Mouse (Mus musculus) macrophage (primary cell): ENCODE data around the gene Prrg3. TPM values are rescaled to one million over a fixed set of nuclear protein-coding genes. Genes with fewer than 3 reads are reported as not detected.
"Not testable (repeated sequence)": the region's sequence is repeated elsewhere in the genome, so short reads cannot be mapped to it uniquely, and the experiment has no call there.

Experiments used
- H3K27ac ChIP-seq: fragments of 350-480 bp; formaldehyde crosslinking; 2 replicates; pipeline ENCODE4 v1.9.0; 2021
- H3K36me3 ChIP-seq: fragments of 350-480 bp; formaldehyde crosslinking; 2 replicates; pipeline ENCODE4 v1.9.0; 2021; ENCODE audit errors: inconsistent target
- H3K4me3 ChIP-seq: fragments of 350-480 bp; formaldehyde crosslinking; 2 replicates; pipeline ENCODE4 v1.9.0; 2021; ENCODE audit errors: inconsistent target
- H3K79me2 ChIP-seq: fragments of 350-480 bp; formaldehyde crosslinking; 2 replicates; pipeline ENCODE4 v1.9.0; 2021; ENCODE audit errors: inconsistent target
- WGBS: methylation state at CpG from one replicate; pipeline ENCODE4 v1.1.7; 2026; ENCODE audit warnings: inconsistent platforms; ENCODE audit not compliant: missing documents; 5-methylcytosine and 5-hydroxymethylcytosine counted together
- polyA plus RNA-seq: library from polyadenylated mRNA; stranded (reverse); fragments of 250-400 nt; gene quantifications from 3 replicates; pipeline ENCODE4 v1.2.4, GENCODE M21; 2018; ENCODE audit warnings: inconsistent platforms
- total RNA-seq, 78 experiments: library from RNA; depleted of rRNA; stranded (reverse); fragments of 250-400 nt; gene quantifications; 1 replicate in 9 of 78; 2 replicates in 24 of 78; 3 replicates in 43 of 78; 4 replicates in 2 of 78; pipeline ENCODE4 v1.2.4; 2018; ENCODE audit warnings: inconsistent platforms in 56 of 78

Gene Prrg3
- total RNA-seq (2018; cell fraction: chromatin; rRNA removed), result 1 to 10 TPM in 1 of 26 experiments, not detected in 25; 1.0 TPM
- under 1 TPM in 1 of 26 experiments, not detected in 25; 0.03 TPM for total RNA-seq (2018; cell fraction: cytosol; rRNA removed)
- not detected for total RNA-seq (2018; cell fraction: nucleus; rRNA removed)
- not detected in 3 replicates for polyA plus RNA-seq

DNA sequence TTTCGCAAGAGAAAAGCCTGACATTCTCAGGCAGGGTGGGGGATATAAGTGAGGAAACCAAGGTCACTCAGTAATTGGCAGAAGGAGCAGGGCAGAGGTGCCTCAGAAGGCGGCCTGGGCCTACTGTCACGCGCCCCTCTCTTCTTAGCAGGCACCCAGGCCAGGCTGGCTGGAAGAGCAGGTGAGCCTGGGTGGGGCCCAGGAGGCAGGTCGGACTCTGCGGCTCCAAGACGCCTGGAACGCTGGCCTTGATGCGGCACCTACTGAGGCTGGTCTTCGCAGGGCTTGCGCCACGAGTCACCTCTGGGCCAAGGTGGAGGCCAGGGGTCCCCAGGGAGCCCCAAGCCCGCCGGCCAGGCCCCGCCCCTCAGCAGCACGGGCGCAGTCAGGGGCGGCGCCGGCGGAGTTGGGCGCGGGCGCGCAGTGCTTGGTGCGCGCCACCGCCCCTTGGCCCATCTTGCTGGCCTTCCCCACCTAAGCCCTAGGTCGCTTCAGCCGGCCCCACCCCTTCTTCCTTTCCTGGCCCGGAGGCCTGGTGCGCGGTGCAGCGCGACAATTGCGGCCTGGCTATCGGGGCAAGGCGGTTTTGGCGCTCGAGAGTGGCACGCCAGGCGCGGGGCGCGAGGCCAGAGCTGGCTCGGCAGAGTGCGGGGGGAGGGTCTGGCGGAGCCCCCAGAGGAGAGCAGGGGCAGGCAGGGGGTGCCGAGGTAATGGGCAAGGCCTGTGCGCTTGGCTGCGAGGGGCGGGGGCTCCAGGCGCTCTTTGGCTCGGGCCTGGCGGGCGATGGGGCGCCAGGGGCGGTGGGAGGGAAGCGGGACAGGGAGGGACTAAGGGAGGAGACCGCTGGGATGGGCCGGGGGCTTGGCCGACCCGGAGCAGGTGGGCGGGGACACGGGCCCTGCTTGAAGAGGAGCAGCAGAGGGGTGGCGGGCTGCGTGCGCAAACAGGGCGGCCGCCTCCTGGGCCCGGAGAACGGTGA lies at the start of gene Prrg3:
Prrg3 (plus strand) TSS at position 552 of the 979 bp plus-strand sequence.
- Histone ChIP-seq H3K36me3 (no peaks in the 10 kb centered on the region), H3K27ac (no peak within 1 kb of the TSS), H3K79me2 (no peaks in the 10 kb centered on the region), H3K4me3 (no peak within 1 kb of the TSS)
- WGBS, result 29% methylated on average over 39 of the region's 72 CpGs

DNA sequence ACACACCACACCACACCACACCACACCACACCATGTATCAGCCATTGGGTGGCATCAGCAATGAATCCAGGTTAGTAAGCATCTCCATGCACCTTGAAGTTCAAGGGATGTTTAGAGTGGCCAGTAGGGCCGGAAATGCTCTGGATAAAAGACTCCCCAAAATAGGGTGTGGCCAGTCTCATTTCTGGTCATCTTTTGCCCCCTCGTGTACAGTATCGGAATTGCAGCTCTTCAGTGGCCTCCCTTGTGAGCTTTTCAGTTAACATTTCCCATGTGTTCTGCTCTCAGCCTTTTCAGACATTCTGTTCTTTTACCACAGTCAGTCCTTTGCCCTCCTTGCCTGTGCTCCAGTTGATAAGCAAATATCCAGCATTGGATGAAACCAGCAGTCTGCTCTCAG lies 15.8 kb upstream of the Prrg3 start:
- Histone ChIP-seq H3K79me2 (no peaks in the 10 kb centered on the region), H3K36me3 (no peaks in the 10 kb centered on the region), H3K4me3 (no peak overlapping the region), H3K27ac (no peak overlapping the region)
- 22% methylated on average over 3 of the region's 3 CpGs for WGBS

DNA sequence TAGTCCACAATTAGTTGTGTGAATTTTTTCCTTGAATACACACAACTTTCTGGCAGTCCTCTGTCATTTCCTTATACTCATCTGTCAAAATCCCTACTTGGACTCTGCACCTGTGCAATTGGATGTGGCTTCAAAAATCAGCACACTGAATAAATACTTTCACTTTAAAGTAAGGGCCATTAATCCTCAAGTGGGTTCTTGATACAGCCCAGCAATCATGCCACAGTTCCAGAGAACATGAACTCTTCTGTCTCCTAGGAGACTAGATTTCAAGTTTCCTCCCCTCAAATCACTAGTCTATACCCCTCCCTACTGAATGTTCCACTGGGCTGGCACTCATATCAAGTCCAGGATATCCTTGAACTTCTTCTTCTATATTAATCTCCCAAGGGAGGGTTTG lies 4.1 kb upstream of the Prrg3 start:
- Histone ChIP-seq H3K4me3 (no peak overlapping the region), H3K79me2 (no peaks in the 10 kb centered on the region), H3K27ac (no peak overlapping the region), H3K36me3 (no peaks in the 10 kb centered on the region)

DNA sequence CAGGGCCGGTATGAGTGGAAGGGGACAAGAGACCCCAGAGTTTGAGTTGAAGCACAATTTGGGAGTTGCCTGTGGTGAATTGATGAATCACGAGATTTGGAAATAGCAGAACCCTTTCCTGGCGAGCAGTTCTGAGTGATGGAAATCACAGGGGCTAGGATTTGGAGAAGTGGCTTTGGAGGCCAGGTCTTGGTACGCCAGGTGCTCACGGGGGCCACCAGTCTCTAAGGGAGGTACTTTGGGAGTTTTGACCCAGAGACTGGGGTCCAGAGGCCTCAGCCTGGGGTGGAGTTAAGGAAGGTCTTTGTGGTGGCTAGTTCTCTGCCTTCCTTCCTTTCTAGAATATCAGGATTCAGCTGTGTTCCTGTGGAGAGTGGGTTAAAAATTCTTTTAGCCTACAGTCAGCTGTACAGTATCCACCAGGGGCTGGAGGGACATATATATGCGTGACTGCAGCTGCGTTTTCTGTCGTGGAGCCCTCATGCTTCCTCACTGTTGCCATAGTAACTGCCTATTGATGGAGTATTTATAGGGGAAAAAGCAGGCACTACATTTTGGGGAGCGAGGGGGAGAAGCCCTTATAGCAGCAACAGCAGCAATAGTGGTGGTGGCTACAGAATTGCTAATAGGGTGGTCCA lies 970 bp downstream of the Prrg3 start:
- Histone ChIP-seq H3K27ac (no peak overlapping the region), H3K36me3 (no peaks in the 10 kb centered on the region), H3K4me3 (no peak overlapping the region), H3K79me2 (no peaks in the 10 kb centered on the region)
- WGBS, result 46% methylated on average over 9 of the region's 9 CpGs

DNA sequence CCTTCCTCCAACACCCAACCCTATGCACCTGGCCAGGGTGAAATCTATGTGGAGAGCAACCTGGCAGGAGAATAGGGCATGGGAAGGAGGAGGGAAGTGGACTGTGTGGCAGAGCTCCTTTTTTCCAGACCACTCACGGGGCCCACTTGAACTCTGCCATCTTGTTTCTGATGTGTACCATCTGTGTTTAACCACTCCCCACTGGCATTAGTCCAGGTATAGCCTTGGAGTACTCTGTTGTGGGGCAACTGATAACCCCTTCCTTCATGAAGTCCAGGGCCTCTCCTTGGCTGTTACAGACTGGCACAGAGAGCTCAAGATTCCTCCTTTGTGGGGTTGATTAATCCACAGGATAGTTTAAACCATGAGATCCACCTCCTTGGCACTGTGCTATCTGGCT lies 5.8 kb downstream of the Prrg3 start:
- no peak overlapping the region for H3K27ac ChIP-seq
- no peak overlapping the region for H3K4me3 ChIP-seq
- no peaks in the 10 kb centered on the region for H3K36me3 ChIP-seq
- H3K79me2 ChIP-seq, result no peaks in the 10 kb centered on the region
- 100% methylated on average over 1 of the region's 1 CpGs for WGBS

DNA sequence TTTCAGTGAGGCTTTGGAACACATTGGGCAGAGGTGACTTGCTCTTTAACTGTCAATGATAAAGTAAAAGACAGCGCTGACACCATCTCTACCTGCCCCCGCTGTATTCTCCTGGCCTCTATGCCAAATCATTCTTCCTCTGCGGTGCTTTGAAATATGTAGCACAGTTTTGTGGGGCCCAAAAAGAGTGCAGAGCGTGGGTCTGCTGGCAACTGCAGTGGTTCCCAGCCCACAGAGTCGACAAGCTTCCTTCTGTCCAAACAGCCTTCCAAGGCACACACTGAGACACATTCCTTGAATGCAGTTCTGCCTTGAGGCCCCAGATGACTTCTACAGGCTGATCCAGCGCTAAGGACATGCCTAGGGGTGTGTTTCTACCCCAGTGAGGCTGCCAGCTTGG lies 6.4 kb downstream of the Prrg3 start:
- H3K4me3 ChIP-seq, result no peak overlapping the region
- H3K27ac ChIP-seq, result no peak overlapping the region
- H3K36me3 ChIP-seq, result no peaks in the 10 kb centered on the region
- WGBS, result 80% methylated on average over 6 of the region's 6 CpGs
- H3K79me2 ChIP-seq, result no peaks in the 10 kb centered on the region

DNA sequence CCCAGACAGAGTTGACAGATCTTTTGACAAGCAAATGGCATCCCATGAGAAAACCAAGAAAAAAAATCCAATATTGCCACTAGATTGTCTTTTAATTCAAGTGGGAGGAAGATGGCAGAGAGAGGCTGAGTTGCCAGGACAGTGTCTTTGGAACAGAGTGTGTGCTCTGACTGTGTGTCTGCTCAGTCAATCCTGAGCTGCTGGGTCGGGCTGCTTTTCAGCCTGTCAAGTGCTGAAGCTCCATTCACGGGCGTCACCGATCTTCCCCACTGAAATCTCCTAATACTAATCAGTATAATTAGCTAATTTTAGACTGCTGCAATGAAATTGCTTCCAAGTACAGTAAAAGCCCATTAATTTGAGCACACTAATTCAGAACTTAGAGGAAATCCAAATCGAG lies 8.9 kb downstream of the Prrg3 start:
- no peak overlapping the region for H3K27ac ChIP-seq
- WGBS, result 85% methylated on average over 5 of the region's 5 CpGs
- H3K36me3 ChIP-seq, result no peaks in the 10 kb centered on the region
- no peaks in the 10 kb centered on the region for H3K79me2 ChIP-seq
- H3K4me3 ChIP-seq, result no peak overlapping the region

DNA sequence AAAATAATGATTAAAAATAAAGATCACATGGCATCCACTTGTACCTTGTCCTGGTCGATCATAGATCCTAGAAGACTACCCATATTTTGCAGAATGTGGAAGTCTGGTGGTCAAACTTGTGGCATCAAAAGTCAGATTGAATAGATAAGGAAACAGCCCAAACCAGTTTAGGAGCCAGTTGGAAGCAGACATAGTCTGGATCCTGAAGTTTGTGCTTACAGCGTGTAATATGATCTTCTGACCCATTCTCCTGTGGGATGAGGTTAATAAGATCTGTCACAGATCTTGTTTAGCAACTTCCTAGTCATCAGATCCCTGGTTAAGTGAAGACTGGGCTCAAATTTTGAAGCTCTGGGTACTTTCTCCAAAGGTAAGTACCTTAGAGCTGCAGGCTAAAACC lies 10.3 kb downstream of the Prrg3 start, which contains the start of gene Fate1:
Fate1 (plus strand) TSS at position 301 of the 400 bp plus-strand sequence.
- no peaks in the 10 kb centered on the region for H3K79me2 ChIP-seq
- no peaks in the 10 kb centered on the region for H3K36me3 ChIP-seq
- no peak within 1 kb of the TSS for H3K4me3 ChIP-seq
- 63% methylated on average over 2 of the region's 2 CpGs for WGBS
- no peak within 1 kb of the TSS for H3K27ac ChIP-seq

DNA sequence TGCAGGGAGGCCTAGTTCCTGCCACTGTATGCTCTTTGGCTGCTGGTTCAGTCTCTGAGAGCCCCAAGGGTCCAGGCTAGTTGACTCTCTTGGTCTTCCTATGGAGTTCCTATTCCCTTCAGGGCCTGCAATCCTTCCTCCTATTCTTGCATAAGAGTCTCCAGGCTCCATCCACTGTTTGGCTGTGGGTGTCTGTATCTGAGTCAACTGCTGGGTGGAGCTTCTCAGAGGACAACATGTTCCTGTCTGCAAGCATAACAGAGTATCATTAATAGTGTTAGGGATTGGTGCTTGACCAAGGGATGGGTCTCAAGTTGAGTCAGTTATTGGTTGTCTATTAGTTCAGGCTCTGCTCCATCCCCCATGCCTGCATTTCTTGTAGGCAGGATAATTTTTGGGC lies 15.3 kb downstream of the Prrg3 start:
- not testable (repeated sequence) for H3K4me3 ChIP-seq, H3K36me3 ChIP-seq

DNA sequence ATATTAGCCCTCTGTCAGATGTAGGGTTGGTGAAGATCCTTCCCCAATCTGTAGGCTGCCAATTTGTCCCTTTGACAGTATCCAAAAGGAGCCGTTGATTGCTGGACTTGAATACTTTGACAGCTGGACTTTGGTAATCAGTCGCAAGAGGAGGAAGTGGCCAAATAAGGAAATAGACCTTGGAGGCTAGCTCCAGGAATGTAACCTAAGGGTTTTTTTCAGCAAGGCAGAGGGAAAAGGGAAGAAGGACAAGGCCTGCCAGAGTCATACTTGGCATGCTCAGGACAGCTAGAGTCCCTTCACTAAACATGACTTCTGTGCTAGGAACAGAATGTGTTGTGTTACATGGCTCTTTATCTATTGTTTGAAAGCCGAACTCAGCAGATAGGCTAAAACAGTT lies 18.0 kb downstream of the Prrg3 start:
- Histone ChIP-seq H3K36me3 (no peaks in the 10 kb centered on the region), H3K79me2 (no peaks in the 10 kb centered on the region), H3K4me3 (no peak overlapping the region), H3K27ac (no peak overlapping the region)
- WGBS, result 62% methylated on average over 3 of the region's 3 CpGs

More for the DNA sequence above, 15.3 kb downstream of the Prrg3 start:
- H3K79me2 ChIP-seq, H3K27ac ChIP-seq: not testable (repeated sequence)

DNA sequence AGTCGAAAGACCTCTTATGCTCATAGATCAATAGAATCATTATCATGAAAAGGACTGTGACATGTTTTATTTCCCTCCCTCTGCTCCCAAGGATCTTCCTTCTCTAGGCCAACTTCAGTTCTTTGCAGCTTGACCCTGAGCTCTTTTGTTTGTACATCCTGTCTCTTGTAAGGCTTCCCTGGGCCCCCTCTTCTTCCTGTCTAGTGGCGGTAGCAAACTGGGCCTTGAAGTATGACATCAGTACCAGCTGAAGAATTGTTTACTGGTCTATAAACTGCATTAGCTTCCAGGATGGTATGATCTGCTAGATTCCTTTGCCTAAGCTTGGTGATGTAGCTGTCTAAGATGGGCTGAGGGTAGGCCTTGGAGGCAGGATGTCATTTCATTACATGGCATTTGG lies 18.9 kb downstream of the Prrg3 start:
- Histone ChIP-seq H3K27ac (no peak overlapping the region), H3K4me3 (no peak overlapping the region), H3K79me2 (no peaks in the 10 kb centered on the region), H3K36me3 (no peaks in the 10 kb centered on the region)
- 85% methylated on average over 2 of the region's 2 CpGs for WGBS

DNA sequence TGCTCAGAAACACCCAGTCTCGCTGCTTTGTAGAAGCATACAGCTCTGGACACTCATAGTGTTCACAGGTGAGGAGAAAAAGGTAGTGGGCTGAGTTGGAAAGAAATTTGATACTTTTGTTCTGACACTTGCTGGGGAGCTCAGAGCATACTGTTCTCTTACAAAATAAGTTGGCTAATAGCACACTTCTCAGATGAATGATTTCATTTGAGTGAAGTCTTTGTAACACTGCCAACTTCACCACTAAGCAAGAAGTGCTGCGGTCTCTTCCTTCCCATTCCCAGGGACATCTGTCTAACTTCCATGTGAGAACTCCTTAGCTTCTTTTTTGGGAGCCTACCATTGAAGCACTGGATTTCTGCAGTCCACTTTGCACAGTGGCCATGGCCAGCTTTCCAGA lies 20.8 kb downstream of the Prrg3 start:
- WGBS, result 92% methylated on average over 2 of the region's 2 CpGs
- Histone ChIP-seq H3K4me3 (no peak overlapping the region), H3K79me2 (no peaks in the 10 kb centered on the region), H3K36me3 (no peaks in the 10 kb centered on the region), H3K27ac (no peak overlapping the region)

DNA sequence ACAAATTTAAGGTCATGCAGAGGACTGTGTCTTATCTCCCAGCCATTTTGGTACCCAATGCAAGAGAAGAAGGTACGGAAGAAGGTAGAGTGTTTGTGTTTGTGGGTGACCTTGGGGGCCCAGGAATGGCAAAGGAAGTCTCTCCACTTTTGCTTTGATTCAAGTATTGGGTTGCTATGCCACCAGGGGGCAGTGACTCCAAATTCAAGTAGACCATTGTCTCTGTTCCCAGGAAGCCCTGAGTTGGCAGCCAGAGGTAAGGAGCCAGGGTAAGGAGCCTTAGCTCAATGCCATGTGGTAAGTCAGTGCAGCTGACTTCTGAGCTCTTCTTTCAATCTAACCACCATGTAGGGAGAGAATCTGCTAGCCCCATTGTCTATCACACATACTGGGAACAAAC lies 21.4 kb downstream of the Prrg3 start:
- H3K4me3 ChIP-seq, result no peak overlapping the region
- no peak overlapping the region for H3K27ac ChIP-seq
- H3K36me3 ChIP-seq, result no peaks in the 10 kb centered on the region
- H3K79me2 ChIP-seq, result no peaks in the 10 kb centered on the region
- WGBS, result 100% methylated on average over 1 of the region's 1 CpGs

DNA sequence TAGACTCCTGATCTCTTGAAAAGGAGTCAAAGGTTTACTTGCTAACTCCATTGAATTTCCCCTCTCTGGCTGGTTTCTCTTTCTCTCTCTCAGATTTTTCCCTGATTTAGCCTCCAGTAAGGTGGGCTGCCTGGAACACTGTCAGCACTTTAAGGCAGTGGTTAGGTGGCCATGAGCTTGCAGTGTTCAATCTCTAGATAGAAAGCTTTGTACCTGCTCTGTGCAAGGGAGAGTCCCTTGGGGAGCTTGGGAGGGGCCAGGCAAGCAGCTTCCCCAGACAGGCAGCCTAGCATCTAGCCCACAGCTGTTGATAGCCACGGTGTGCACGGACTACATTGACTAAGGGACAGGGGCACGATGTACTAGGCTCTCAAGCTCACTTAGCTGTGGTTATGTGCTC lies 29.1 kb downstream of the Prrg3 start, which contains the start of gene Cnga2:
Cnga2 (plus strand) TSS at position 301 of the 400 bp plus-strand sequence.
- no peak within 1 kb of the TSS for H3K27ac ChIP-seq
- 74% methylated on average over 3 of the region's 3 CpGs for WGBS

DNA sequence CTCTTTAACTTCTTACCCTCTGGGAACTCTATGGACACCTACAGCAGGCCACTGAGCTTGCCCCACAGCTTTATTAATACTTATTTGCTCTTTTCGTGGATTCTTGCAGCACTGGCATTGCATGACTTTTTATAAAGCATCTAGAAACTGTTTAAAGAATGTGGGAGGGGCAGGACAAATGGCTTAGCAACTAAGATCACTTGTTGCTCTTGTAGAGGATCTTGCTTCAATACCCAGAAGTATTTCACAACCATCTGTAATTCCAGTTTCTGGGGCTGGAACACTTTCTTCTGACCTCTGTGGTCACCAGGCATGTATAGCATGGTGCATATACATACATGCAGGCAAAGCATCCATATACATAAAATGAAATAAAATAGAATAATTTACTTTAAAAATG lies 33.5 kb downstream of the Prrg3 start:
- WGBS, result 80% methylated on average over 1 of the region's 1 CpGs
- Histone ChIP-seq H3K79me2 (no peaks in the 10 kb centered on the region), H3K4me3 (no peak overlapping the region), H3K36me3 (no peaks in the 10 kb centered on the region), H3K27ac (no peak overlapping the region)

More for the DNA sequence above, 29.1 kb downstream of the Prrg3 start, which contains the start of gene Cnga2:
- no peaks in the 10 kb centered on the region for H3K79me2 ChIP-seq
- H3K36me3 ChIP-seq, result no peaks in the 10 kb centered on the region
- no peak within 1 kb of the TSS for H3K4me3 ChIP-seq
